Mouse (Mus musculus) CH12.LX (cell line): ENCODE measurements around the gene Drd1. TPM values are rescaled to one million over a fixed set of nuclear protein-coding genes. Genes with fewer than 3 reads are reported as not detected.

Experiments used
- DNase-seq: peaks from one replicate; pipeline ENCODE4 v3.0.0-alpha.2; 2013; ENCODE audit errors: extremely low read depth
- H3K27ac ChIP-seq: 2 replicates; pipeline ENCODE4 v1.5.1; 2012; ENCODE audit warnings: low read depth, mild to moderate bottlenecking, control low read depth, moderate library complexity; ENCODE audit not compliant: insufficient read depth
- H3K27me3 ChIP-seq: replicated peaks from 2 replicates; pipeline ENCODE3; 2012; ENCODE audit warnings: inconsistent platforms
- H3K36me3 ChIP-seq, 2 experiments: replicated peaks in 1 of 2; 2 replicates each; pipeline versions ENCODE3 to v1.6.1; 2012; ENCODE audit warnings: inconsistent platforms in 1 of 2, low read length in 1 of 2, mild to moderate bottlenecking in 1 of 2, mixed read lengths in 1 of 2, moderate library complexity in 1 of 2; ENCODE audit not compliant: control insufficient read depth in 1 of 2, insufficient read depth in 1 of 2
- H3K4me1 ChIP-seq, 2 experiments: 2 replicates each; pipeline ENCODE4 v1.6.1; 2012; ENCODE audit warnings: inconsistent platforms in 1 of 2, moderate library complexity in 1 of 2; ENCODE audit not compliant: insufficient read depth in 2 of 2, control insufficient read depth in 1 of 2
- H3K4me2 ChIP-seq: 2 replicates; pipeline ENCODE4 v1.6.1; 2012; ENCODE audit warnings: low read depth, mild to moderate bottlenecking, control low read depth; ENCODE audit not compliant: poor library complexity, insufficient read depth, severe bottlenecking
- H3K4me3 ChIP-seq, 3 experiments: fragments of 150-350 bp in 1 of 3; sonication (generic) in 1 of 3; replicated peaks in 1 of 3; 2 replicates each; pipeline versions ENCODE3 to v1.5.1; 2011 to 2012; ENCODE audit warnings: low read depth in 2 of 3, low read length in 2 of 3, mild to moderate bottlenecking in 2 of 3, moderate library complexity in 2 of 3, control low read depth in 1 of 3, improper control_type of control experiment in 1 of 3, inconsistent platforms in 1 of 3, mixed read lengths in 1 of 3; ENCODE audit not compliant: poor library complexity in 1 of 3
- H3K79me2 ChIP-seq: replicated peaks from 2 replicates; pipeline ENCODE4 v1.6.1; 2012; ENCODE audit warnings: mild to moderate bottlenecking, moderate library complexity; ENCODE audit not compliant: control insufficient read depth, poor library complexity, insufficient read depth, severe bottlenecking; ENCODE audit errors: extremely low read depth
- H3K9ac ChIP-seq: 2 replicates; pipeline ENCODE4 v1.6.1; 2012; ENCODE audit warnings: low read depth, mild to moderate bottlenecking, control low read depth, moderate library complexity; ENCODE audit not compliant: insufficient read depth
- H3K9me3 ChIP-seq: replicated peaks from 2 replicates; pipeline ENCODE3; 2012; ENCODE audit warnings: low read length, inconsistent platforms, mixed read lengths
- BHLHE40 ChIP-seq: IDR thresholded peaks from 2 replicates; pipeline ENCODE4 v1.6.1; 2011; ENCODE audit warnings: mild to moderate bottlenecking, low read depth, low read length, improper control_type of control experiment
- CHD2 ChIP-seq: IDR thresholded peaks from 2 replicates; pipeline ENCODE4 v1.6.1; 2011; ENCODE audit warnings: low read length, improper control_type of control experiment
- CTCF ChIP-seq, 2 experiments: IDR thresholded peaks in 1 of 2; conservative IDR thresholded peaks in 1 of 2; 2 replicates each; pipeline ENCODE4 v1.5.1; 2011 to 2012; ENCODE audit warnings: low read depth in 2 of 2, low read length in 2 of 2, improper control_type of control experiment in 1 of 2, inconsistent platforms in 1 of 2, mild to moderate bottlenecking in 1 of 2, moderate library complexity in 1 of 2
- E2F4 ChIP-seq: IDR thresholded peaks from 2 replicates; pipeline ENCODE4 v1.6.1; 2011; ENCODE audit warnings: low read depth, low read length, improper control_type of control experiment; ENCODE audit not compliant: insufficient replicate concordance
- ELF1 ChIP-seq: IDR thresholded peaks from 2 replicates; pipeline ENCODE4 v1.6.1; 2014; ENCODE audit warnings: low read depth, mild to moderate bottlenecking, inconsistent platforms, low read length, improper control_type of control experiment
- ETS1 ChIP-seq: conservative IDR thresholded peaks from 2 replicates; pipeline ENCODE4 v1.6.1; 2012; ENCODE audit warnings: low read depth, mild to moderate bottlenecking, inconsistent platforms, low read length, improper control_type of control experiment, moderate library complexity
- GABPA ChIP-seq: IDR thresholded peaks from 2 replicates; pipeline ENCODE4 v1.6.1; 2012; ENCODE audit warnings: low read depth, low read length, improper control_type of control experiment, inconsistent platforms; ENCODE audit not compliant: insufficient replicate concordance
- HCFC1 ChIP-seq: IDR thresholded peaks from 2 replicates; pipeline ENCODE4 v1.6.1; 2012; ENCODE audit warnings: low read depth, mild to moderate bottlenecking, inconsistent platforms, low read length, improper control_type of control experiment
- JUN ChIP-seq: IDR thresholded peaks from 2 replicates; pipeline ENCODE4 v1.6.1; 2011; ENCODE audit warnings: low read depth, mild to moderate bottlenecking, low read length, improper control_type of control experiment, moderate library complexity; ENCODE audit not compliant: insufficient read depth
- JUND ChIP-seq: conservative IDR thresholded peaks from 2 replicates; pipeline ENCODE4 v1.6.1; 2011; ENCODE audit warnings: low read depth, low read length, improper control_type of control experiment
- KAT2A ChIP-seq: IDR thresholded peaks from 2 replicates; pipeline ENCODE4 v1.6.1; 2012; ENCODE audit warnings: low read length, improper control_type of control experiment, inconsistent platforms; ENCODE audit not compliant: insufficient replicate concordance
- MAFK ChIP-seq: IDR thresholded peaks from 2 replicates; pipeline ENCODE4 v1.6.1; 2011; ENCODE audit warnings: low read length, improper control_type of control experiment; ENCODE audit not compliant: insufficient replicate concordance
- MAZ ChIP-seq: IDR thresholded peaks from 2 replicates; pipeline ENCODE4 v1.6.1; 2012; ENCODE audit warnings: low read depth, mild to moderate bottlenecking, inconsistent platforms, low read length, improper control_type of control experiment, moderate library complexity
- MEF2A ChIP-seq: IDR thresholded peaks from 2 replicates; pipeline ENCODE4 v1.6.1; 2014; ENCODE audit warnings: low read depth, mild to moderate bottlenecking, inconsistent platforms, low read length, improper control_type of control experiment, borderline replicate concordance
- MXI1 ChIP-seq: IDR thresholded peaks from 2 replicates; pipeline ENCODE4 v1.6.1; 2011; ENCODE audit warnings: mild to moderate bottlenecking, low read depth, low read length, improper control_type of control experiment
- MYC ChIP-seq: IDR thresholded peaks from 2 replicates; pipeline ENCODE4 v1.6.1; 2011; ENCODE audit warnings: low read depth, mild to moderate bottlenecking, improper control_type of control experiment, low read length
- NELFE ChIP-seq: IDR thresholded peaks from 2 replicates; pipeline ENCODE4 v1.6.1; 2011; ENCODE audit warnings: low read depth, low read length, improper control_type of control experiment
- PAX5 ChIP-seq: IDR thresholded peaks from 2 replicates; pipeline ENCODE4 v1.6.1; 2012; ENCODE audit warnings: low read length, inconsistent platforms, mixed read lengths
- POLR2AphosphoS2 ChIP-seq: IDR thresholded peaks from 2 replicates; pipeline ENCODE4 v1.6.1; 2011; ENCODE audit warnings: low read depth, low read length, improper control_type of control experiment
- RAD21 ChIP-seq: IDR thresholded peaks from 2 replicates; pipeline ENCODE4 v1.6.1; 2011; ENCODE audit warnings: low read depth, mild to moderate bottlenecking, low read length, improper control_type of control experiment, moderate library complexity
- RCOR1 ChIP-seq: conservative IDR thresholded peaks from 2 replicates; pipeline ENCODE4 v1.6.1; 2012; ENCODE audit warnings: low read depth, mild to moderate bottlenecking, inconsistent platforms, low read length, improper control_type of control experiment
- SMC3 ChIP-seq: IDR thresholded peaks from 2 replicates; pipeline ENCODE4 v1.6.1; 2011; ENCODE audit warnings: low read depth, low read length, improper control_type of control experiment
- TBP ChIP-seq: conservative IDR thresholded peaks from 2 replicates; pipeline ENCODE4 v1.6.1; 2011; ENCODE audit warnings: low read depth, low read length, improper control_type of control experiment
- TCF12 ChIP-seq: IDR thresholded peaks from 2 replicates; pipeline ENCODE4 v1.6.1; 2014; ENCODE audit warnings: low read depth, mild to moderate bottlenecking, inconsistent platforms, low read length, improper control_type of control experiment
- UBTF ChIP-seq: IDR thresholded peaks from 2 replicates; pipeline ENCODE4 v1.6.1; 2012; ENCODE audit warnings: low read depth, mild to moderate bottlenecking, inconsistent platforms, low read length, improper control_type of control experiment, moderate library complexity
- USF2 ChIP-seq: conservative IDR thresholded peaks from 2 replicates; pipeline ENCODE4 v1.6.1; 2011; ENCODE audit warnings: low read depth, low read length, improper control_type of control experiment
- ZC3H11A ChIP-seq: IDR thresholded peaks from 2 replicates; pipeline ENCODE4 v1.6.1; 2012; ENCODE audit warnings: low read depth, mild to moderate bottlenecking, inconsistent platforms, low read length, improper control_type of control experiment
- ZKSCAN1 ChIP-seq: IDR thresholded peaks from 2 replicates; pipeline ENCODE4 v1.6.1; 2012; ENCODE audit warnings: low read depth, inconsistent platforms, low read length, improper control_type of control experiment, borderline replicate concordance
- ZMIZ1 ChIP-seq: IDR thresholded peaks from 2 replicates; pipeline ENCODE4 v1.6.1; 2012; ENCODE audit warnings: low read depth, mild to moderate bottlenecking, inconsistent platforms, low read length, improper control_type of control experiment
- ZNF384 ChIP-seq: IDR thresholded peaks from 2 replicates; pipeline ENCODE4 v1.6.1; 2012; ENCODE audit warnings: low read depth, low read length, improper control_type of control experiment, inconsistent platforms
- dilution Hi-C: fragments of 300-500 bp; cut with MboI; formaldehyde crosslinking; loops from 2 replicates; pipeline ENCODE4 v1.14.3; 2020; ENCODE audit warnings: low sequenced_read_pairs; ENCODE audit not compliant: extremely low pct_unique_long_range_greater_than_20kb, extremely low pct_ligation_motif_present
- in situ Hi-C: fragments of 300-500 bp; cut with MboI; formaldehyde crosslinking; loops from 3 replicates; pipeline ENCODE4 v1.14.3; 2019; ENCODE audit warnings: low sequenced_read_pairs, low pct_ligation_motif_present, low pct_unique_long_range_greater_than_20kb, mixed read lengths
- polyA plus RNA-seq: library from polyadenylated mRNA; unstranded; fragments of >175 nt; gene quantifications from 2 replicates; pipeline ENCODE4 v1.2.1, GENCODE M21; 2012; ENCODE audit warnings: low read depth; ENCODE audit not compliant: insufficient read length
- total RNA-seq, 2 experiments: library from RNA; depleted of rRNA; stranded (reverse); fragments of 300-350 nt in 1 of 2; fragments of >200 nt in 1 of 2; gene quantifications; 2 replicates each; pipeline ENCODE4 v1.2.3; 2012 to 2014

Drd1 gene
- total and polyA plus RNA-seq, 3 experiments: not detected

GRCm38 (mm10) chr13:54063292-54063691, 7.8 kb upstream of the Drd1 start:
- TF ChIP-seq MYC (no peak), MAZ (no peak), CTCF (conservative IDR thresholded peaks at IDR 0.05 in 1 of 2, IDR thresholded peaks at IDR 0.05 in 1 of 2; ENCODE audit: low read depth in 2 of 2, low read length in 2 of 2) (peak; percentile 17 to 77; a peak in 3 of 4 replicates), MEF2A (no peak), E2F4 (no peak), SMC3 (peak; percentile 54), ZC3H11A (no peak), HCFC1 (no peak), ZMIZ1 (no peak), ZKSCAN1 (no peak), JUND (0 out of 2 replicates have a peak, but pooled peaks have one; percentile 10), KAT2A (no peak), USF2 (no peak), RAD21 (peak; percentile 72), PAX5 (no peak), CHD2 (no peak), MAFK (no peak), ETS1 (no peak), ZNF384 (no peak)
- peak; percentile 31 for DNase-seq

GRCm38 (mm10) chr13:54062068-54062467, 6.6 kb upstream of the Drd1 start:
- no peak overlapping the region for H3K4me3 ChIP-seq
- H3K9ac ChIP-seq: no peak overlapping the region
- H3K27me3 ChIP-seq: peaks cover 79% of the 10 kb centered on the region
- in situ Hi-C loops: no loop called here
- no peak overlapping the region for H3K4me2 ChIP-seq
- H3K9me3 ChIP-seq: peaks cover 7% of the 10 kb centered on the region
- no peaks in the 10 kb centered on the region for H3K36me3 ChIP-seq
- no peaks in the 10 kb centered on the region for H3K79me2 ChIP-seq
- H3K27ac ChIP-seq: no peak overlapping the region
- DNase-seq: no peak
- dilution Hi-C loops: no loop called here
- no peaks in the 10 kb centered on the region for H3K4me1 ChIP-seq
- TF ChIP-seq JUN (no peak), UBTF (no peak), ZC3H11A (no peak), TBP (no peak), ZMIZ1 (no peak), MXI1 (no peak), POLR2AphosphoS2 (no peak), ZKSCAN1 (no peak), ELF1 (no peak), GABPA (no peak), MYC (no peak), RCOR1 (no peak), RAD21 (peak; percentile 28), CTCF (conservative IDR thresholded peaks at IDR 0.05 in 1 of 2, IDR thresholded peaks at IDR 0.05 in 1 of 2; ENCODE audit: low read depth in 2 of 2, low read length in 2 of 2) (peak in 1 of 2 experiments; percentile 44; a peak in 2 of 4 replicates), MEF2A (no peak), BHLHE40 (no peak), KAT2A (no peak), USF2 (no peak), MAFK (no peak), E2F4 (no peak), JUND (no peak), NELFE (no peak), SMC3 (peak; percentile 29), TCF12 (no peak), MAZ (no peak)

More at GRCm38 (mm10) chr13:54063292-54063691, 7.8 kb upstream of the Drd1 start:
- Histone ChIP-seq H3K4me1 (no peaks in the 10 kb centered on the region), H3K27ac (no peak overlapping the region), H3K79me2 (no peaks in the 10 kb centered on the region), H3K36me3 (no peaks in the 10 kb centered on the region), H3K4me3 (no peak overlapping the region), H3K9ac (no peak overlapping the region), H3K27me3 (peaks cover 79% of the 10 kb centered on the region), H3K4me2 (no peak overlapping the region), H3K9me3 (peaks cover 7% of the 10 kb centered on the region)
- dilution Hi-C loops: no loop called here
- in situ Hi-C loops: no loop called here
